Mouse (Mus musculus): ENCODE data around the gene Rnpep.
A peak's percentile ranks its signal among the peaks of the same experiment; 100 is the strongest.
"Not testable (repeated sequence)": the region's sequence is repeated elsewhere in the genome, so short reads cannot be mapped to it uniquely, and the experiment has no call there.

Rnpep gene

GRCm38 (mm10) chr1:135259128-135259436 lies 24.8 kb downstream of the Rnpep start:
- peak; percentile 43 to 51 for DNase-seq (ENCODE audit: low read depth in 2 of 2, low spot score in 2 of 2)

- DNase-seq (ENCODE audit: low read depth in 2 of 2, low spot score in 2 of 2), result no peak
These were observed 25.3 kb downstream of the Rnpep start, which contains the start of gene Elf3 for GRCm38 (mm10) chr1:135258380-135259127. Elf3 (minus strand) TSS chr1:135258568.

GRCm38 (mm10) chr1:135256299-135256698 lies 27.6 kb downstream of the Rnpep start:
- no peak for DNase-seq (ENCODE audit: low read depth in 2 of 2, low spot score in 2 of 2)

DNA sequence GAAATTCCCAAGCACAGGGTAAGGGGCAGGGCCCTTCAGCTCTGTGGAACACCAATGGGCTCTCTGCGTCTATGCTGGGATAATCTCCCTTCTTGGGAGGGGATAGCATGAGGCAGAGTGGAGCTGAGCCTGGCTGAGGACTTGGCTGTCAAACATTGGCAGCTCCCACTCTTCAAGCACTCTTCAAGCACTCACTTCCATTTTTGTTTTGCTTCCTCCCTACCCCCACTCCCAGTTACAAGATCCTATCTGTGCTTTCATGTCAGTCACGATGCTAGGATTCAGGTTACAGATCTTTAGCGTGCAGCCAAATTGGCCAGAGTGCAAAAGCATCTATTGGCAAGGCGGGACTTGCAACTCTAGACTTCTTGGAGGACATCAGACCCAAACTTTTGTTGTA lies 31.0 kb downstream of the Rnpep start:
- DNase-seq (ENCODE audit: low read depth in 2 of 2, low spot score in 2 of 2), result no peak

DNA sequence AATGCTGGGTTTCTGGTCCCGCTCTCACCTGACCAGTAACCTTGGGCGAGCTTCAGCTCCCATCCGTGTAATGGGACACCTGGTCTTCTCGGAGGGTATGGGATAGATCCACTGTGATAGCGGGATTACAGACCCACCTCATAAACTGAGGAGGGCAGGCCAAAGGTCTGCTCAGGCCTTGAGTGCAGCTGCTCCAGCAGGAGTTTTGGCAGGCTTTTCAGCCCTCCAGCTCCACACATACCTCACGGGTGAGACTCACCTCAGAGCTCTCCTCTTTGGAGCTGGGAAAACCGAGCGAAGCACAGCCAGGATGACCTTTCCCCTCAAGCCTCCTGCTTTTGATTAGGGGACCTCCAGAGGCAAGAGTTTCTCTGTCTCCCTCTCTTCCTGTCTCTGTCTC lies 32.5 kb downstream of the Rnpep start:
- no peak for DNase-seq (ENCODE audit: low read depth in 2 of 2, low spot score in 2 of 2)

DNA sequence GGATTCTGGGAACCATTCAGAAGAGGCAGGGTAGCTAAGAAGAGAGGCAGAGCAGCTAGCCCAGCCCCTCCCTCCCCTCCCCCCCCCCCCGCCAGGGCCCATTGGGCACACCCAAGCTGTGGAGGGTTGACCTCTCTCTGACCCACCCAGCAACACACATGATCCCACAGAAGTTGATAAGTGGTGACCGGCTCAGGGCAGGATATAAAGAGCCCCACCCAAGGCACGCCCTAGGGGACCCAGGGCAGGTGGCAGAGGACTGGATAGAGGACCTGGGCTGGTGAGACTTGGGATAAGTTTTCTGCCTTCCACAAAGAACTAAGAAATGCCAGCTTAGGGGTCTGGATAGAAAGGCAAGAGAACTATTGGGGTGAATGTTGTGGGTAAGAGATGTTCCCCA lies 33.2 kb downstream of the Rnpep start:
- no peak for DNase-seq (ENCODE audit: low read depth in 2 of 2, low spot score in 2 of 2)

DNA sequence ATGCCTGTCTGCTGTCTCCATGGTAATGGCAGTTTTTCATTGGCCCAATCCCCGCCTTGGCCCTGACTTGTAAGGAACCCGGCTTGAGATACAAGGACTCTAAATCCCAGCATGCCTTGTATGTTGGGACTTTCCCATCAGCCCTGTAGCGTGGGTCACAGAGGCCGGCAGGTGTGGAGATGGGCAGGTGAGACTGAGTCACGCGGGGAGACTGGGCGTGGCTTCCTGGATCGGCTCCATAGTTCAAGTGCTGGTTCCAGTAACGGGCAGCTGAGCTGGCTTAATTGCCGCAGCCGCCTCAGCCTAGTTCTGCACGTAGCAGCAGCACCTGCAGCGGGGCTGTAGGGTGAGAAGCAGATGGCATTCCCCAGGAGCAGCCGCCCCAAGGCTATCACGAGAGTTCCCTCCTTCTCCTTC lies 35.4 kb downstream of the Rnpep start:
- DNase-seq (ENCODE audit: low read depth in 2 of 2, low spot score in 2 of 2), result no peak

DNA sequence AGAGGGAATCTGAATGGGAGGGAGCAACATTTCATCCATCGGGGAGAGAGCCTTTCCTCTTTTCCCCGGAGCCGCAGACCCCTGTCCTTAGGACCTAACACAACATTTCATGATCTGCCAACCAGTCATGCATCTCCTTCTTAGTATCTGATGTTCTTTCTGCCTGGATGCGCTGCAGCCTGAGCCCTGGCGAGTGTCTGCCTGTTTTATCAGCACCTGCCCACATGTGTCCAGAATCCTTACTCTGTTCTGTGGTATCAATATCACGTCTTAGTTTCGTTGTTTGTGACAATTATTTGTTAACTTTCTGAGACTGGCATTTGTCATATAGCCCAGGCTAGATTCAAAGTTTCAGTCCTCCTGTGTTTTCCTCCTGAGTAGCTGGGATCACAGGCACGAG lies 39.9 kb downstream of the Rnpep start:
- no peak for DNase-seq (ENCODE audit: low read depth in 2 of 2, low spot score in 2 of 2)

- not testable (repeated sequence) for DNase-seq (ENCODE audit: low read depth in 2 of 2, low spot score in 2 of 2)
These were observed 43.7 kb downstream of the Rnpep start for GRCm38 (mm10) chr1:135240206-135240605.

- DNase-seq (ENCODE audit: low read depth in 2 of 2, low spot score in 2 of 2), result no peak
These were observed 46.6 kb downstream of the Rnpep start for GRCm38 (mm10) chr1:135237131-135237851.

DNA sequence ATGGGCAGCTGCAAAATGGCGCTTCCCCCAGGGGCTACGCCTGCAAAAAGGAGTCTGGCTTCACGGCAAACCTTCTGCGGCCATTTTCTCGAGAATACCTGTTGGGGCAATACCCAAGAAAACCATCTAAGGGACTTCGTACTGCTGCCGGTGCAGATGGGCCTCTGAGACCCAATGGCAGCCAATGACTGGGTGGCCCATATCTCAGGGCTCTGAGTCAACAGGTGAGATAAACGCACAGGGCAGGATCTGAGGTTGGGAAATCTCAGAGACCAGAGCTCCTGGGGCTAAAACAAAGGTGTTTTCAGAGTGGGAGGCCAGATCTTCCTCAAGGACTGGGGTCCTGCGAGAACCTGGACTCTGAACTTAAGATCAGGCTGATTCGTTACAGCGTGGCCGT lies 49.1 kb downstream of the Rnpep start:
- DNase-seq (ENCODE audit: low read depth in 2 of 2, low spot score in 2 of 2), result no peak

DNA sequence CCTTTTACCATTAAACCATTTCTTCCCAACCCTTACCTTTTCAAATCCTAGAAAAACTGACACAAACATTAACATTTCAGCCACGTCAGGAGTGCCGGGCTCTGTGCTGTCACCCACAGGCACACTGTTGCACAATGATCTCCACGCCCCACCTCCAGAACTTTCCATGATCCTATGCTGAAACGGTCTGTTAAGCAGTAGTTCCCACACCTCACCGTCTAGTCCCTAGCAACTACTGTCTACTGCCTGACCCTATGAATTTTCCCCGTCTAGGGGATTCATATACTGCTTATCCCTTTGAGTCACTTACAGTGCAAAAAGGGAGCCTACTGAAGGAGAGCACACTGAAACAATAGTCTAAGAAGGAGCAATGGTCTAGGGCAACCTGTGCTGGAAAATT lies 49.9 kb downstream of the Rnpep start:
- DNase-seq (ENCODE audit: low read depth in 2 of 2, low spot score in 2 of 2), result no peak

- DNase-seq (ENCODE audit: low read depth in 2 of 2, low spot score in 2 of 2), result not testable (repeated sequence)
These were observed 52.0 kb downstream of the Rnpep start for GRCm38 (mm10) chr1:135231878-135232277.

- DNase-seq (ENCODE audit: low read depth in 2 of 2, low spot score in 2 of 2), result no peak
These were observed 56.4 kb downstream of the Rnpep start for GRCm38 (mm10) chr1:135227339-135227950.

DNA sequence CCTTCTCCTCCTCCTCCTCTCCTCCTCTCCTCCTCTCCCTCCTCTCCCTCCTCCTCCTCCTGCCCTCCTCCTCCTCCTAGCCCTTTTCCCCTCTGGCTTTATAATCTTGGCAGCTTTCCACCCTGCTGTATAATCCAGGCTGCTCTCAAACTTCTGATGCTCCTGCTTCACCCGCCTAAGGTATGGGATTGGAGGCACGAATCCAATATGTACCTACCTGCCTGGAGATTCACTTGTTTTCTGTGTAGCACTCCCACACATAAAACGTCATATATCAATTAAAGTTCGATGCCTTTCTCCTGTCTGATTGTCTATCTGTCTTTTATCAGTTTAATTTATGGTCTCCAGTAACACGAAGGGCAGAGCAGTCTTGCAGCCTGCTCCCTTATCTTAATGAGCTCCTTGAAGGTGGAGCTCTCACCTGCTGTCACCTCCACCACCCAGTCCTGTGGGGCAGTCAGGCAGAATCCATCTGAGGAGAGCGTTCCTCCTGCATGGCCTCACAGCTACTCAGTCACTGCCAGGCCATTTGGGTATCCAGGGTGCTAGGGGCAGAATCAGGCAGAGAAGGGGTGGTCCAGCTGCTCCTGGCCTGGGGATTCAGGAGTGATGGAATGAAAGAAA lies 58.8 kb downstream of the Rnpep start:
- DNase-seq (ENCODE audit: low read depth in 2 of 2, low spot score in 2 of 2), result no peak

DNA sequence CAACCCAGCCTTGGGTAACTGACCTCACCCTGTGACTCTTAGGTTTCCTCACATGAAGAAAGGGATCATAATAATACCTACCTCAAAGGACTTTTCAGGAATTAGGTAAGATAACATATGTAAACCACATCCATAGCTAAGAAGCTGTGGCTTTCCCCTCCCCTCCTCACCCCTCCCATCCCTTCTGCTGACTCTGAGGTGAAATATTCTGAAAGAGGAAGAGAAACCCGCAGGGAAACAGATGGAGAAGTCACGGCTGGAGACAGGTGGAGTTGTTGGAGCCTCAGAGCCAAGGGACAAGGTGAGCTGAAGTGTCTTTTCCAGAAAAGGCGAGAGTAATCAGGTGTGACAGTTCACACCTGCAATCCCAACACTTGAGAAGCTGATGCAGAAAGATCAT lies 59.7 kb downstream of the Rnpep start:
- DNase-seq (ENCODE audit: low read depth in 2 of 2, low spot score in 2 of 2), result no peak

DNA sequence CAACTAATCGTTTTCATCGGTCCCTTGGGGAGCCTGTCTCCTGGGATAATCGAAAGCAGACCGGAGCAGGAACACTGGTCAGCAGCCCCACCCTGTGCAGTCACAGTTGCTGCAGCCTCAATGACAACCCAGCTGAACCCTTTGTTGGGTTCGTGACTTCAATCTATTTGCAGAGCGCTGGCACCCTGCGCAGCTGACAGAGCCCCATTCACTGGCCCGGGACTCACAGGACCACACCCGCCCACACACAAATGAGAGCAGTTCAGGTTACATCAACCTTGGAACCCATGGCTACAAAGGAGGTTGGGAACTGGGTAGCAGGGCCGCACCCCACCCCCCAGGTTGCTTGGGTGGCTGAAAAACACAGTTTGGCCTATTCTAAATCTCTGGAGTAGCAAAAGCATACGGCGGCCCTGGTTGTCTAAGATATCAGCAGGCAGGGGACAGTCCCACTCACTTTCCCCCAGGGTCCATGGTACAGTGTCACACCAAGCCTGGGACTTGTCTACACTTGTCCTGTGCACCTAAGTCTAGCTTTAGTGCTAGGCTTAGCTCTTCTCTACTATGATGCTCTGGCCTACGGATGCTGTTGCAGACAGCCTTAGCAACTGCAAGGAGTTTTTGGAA lies 66.2 kb downstream of the Rnpep start:
- no peak for DNase-seq (ENCODE audit: low read depth in 2 of 2, low spot score in 2 of 2)

DNA sequence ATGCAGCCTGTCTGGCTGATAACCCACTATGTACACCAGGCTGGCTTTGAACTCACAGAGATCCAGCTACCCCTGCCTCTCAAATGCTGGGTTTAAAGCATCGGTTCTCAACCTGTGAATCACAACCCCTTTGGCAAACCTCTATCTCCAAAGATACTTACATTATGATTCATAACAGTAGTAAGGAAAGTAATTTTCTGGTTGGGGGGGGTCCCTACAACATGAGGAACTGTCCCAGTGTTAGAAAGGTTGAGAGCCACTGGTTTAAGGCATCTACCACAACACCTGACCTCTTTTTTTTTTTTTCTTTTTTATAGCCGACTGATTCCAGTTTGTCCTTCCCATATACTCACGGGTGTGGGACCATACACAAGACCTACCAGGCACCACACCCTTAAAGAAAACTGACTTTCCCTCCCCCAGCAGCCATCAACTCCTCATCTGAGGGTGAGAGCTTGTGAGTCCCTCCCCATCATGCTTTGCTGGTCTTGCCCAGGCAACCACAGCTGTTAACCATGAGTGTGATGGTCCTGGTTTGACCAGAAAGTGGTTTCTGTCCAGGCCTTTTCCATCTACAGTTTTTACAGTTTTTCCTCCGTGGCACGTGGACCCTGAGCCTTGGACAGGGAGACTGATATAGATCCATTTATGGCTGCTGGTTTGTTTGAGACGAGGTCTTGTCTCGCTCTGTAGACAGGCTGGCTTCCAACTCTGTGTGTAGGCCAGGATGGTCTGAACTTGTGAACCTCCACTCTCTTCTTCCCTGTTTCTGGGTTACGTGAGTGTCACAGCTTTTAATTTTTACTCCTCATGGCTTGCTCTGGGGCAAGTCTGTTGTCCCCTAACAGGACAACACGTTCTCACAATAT lies 69.9 kb downstream of the Rnpep start:
- DNase-seq (ENCODE audit: low read depth in 2 of 2, low spot score in 2 of 2), result no peak
